Mouse (Mus musculus) lung, embryonic 14.5 days (tissue): Measurements from ENCODE around the gene Cnn3. TPM values are rescaled to one million over a fixed set of nuclear protein-coding genes. Genes with fewer than 3 reads are reported as not detected.

Experiments used
- ATAC-seq: fragments of 200-750 bp; cut with Nextera tagmentation; 2 replicates; pipeline ENCODE4 v1.8.0; 2017; ENCODE audit warnings: mild to moderate bottlenecking, moderate TSS enrichment, moderate library complexity; ENCODE audit not compliant: insufficient read depth
- DNase-seq: peaks from one replicate; pipeline ENCODE4 v3.0.0-alpha.2; 2015
- H3K27ac ChIP-seq: fragments of 300-500 bp; sonication (generic); 2 replicates; pipeline ENCODE4 v1.5.1; 2014; ENCODE audit warnings: low read depth, mild to moderate bottlenecking, moderate library complexity
- H3K27me3 ChIP-seq: fragments of 300-500 bp; sonication (generic); 2 replicates; pipeline ENCODE4 v1.6.1; 2014; ENCODE audit warnings: low read length, control low read depth; ENCODE audit not compliant: insufficient read depth
- H3K36me3 ChIP-seq: fragments of 300-500 bp; sonication (generic); 2 replicates; pipeline ENCODE4 v1.6.1; 2014; ENCODE audit warnings: control low read depth; ENCODE audit not compliant: insufficient read depth
- H3K4me1 ChIP-seq: fragments of 300-500 bp; sonication (generic); 2 replicates; pipeline ENCODE4 v1.6.1; 2014; ENCODE audit warnings: antibody characterized with exemption, control low read depth; ENCODE audit not compliant: insufficient read depth
- H3K4me2 ChIP-seq: fragments of 300-500 bp; sonication (generic); 2 replicates; pipeline ENCODE4 v1.6.1; 2014; ENCODE audit warnings: mild to moderate bottlenecking
- H3K4me3 ChIP-seq: fragments of 300-500 bp; sonication (generic); 2 replicates; pipeline ENCODE4 v1.5.1; 2014; ENCODE audit warnings: low read depth, low read length
- H3K9ac ChIP-seq: fragments of 300-500 bp; sonication (generic); 2 replicates; pipeline ENCODE4 v1.6.1; 2014
- H3K9me3 ChIP-seq: fragments of 300-500 bp; sonication (generic); 2 replicates; pipeline ENCODE4 v1.6.1; 2016; ENCODE audit warnings: low read depth, low read length, control low read depth
- CTCF ChIP-seq: IDR thresholded peaks from 2 replicates; pipeline ENCODE4 v1.5.1; 2016; ENCODE audit warnings: antibody characterized with exemption, low read depth
- WGBS: fragments of 180-500 bp; shearing (Covaris S2); extraction: QIAGEN DNeasy Blood & Tissue Kit; methylation state at CpG from one replicate; pipeline ENCODE4 v1.1.7; 2014; 5-methylcytosine and 5-hydroxymethylcytosine counted together
- polyA plus RNA-seq: library from polyadenylated mRNA; unstranded; fragments of >200 nt; fragmentation: Nextera tagmentation; extraction: Ambion mirVana; gene quantifications from 2 replicates; pipeline ENCODE4 v1.2.1, GENCODE M21; 2014

The Cnn3 gene
- polyA plus RNA-seq, 1 experiment from 2014 or later = 671 TPM

DNA sequence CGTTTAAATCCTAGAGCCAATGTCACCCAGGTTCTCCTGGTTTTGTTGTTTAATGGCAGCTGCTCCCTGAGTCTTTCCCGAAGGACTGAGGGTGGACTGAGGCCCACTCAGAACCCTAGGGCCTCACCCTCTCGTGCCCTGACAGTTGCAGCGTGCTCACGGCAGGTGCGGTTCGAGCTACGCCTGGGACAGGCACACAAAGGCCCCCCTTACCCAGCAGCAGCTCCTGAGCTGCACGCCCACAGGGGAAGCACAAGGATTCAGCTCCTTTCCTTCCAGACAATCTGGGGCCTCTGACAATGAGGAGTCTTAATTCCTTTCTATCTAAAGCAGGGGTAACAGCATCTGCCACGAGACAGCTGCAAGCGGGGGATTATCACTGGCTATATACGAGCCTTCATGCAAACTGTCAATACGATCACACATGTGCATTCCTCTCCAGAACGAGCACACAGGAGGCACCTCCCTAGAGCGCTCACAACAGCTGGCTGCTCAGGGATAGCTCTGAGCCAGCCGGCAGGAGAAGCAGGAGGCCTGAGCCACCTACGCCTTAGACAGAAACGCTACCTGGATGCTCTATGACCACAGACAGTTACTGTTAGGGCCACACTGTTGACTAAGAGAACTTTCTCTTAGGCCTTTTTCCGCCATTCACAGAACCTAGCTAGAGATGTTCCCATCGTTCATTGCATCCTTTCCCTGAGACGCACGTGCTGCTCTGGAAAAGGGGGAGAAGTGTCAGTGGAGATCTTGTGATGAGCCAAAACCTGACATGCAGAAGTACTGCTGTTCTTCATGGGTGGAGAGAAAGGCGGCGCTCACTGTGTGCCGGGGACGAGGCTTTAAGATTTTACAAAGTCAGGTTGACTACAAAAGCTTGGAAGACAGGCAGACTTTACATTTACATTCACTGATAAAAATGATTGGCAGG is 54.0 kb downstream of the Cnn3 start:
- Histone ChIP-seq H3K4me1 (no peaks in the 10 kb centered on the region; the same call in 1 of the 2 replicates), H3K27me3 (no peaks in the 10 kb centered on the region), H3K36me3 (no peaks in the 10 kb centered on the region), H3K9me3 (no peaks in the 10 kb centered on the region), H3K9ac (no peak overlapping the region), H3K4me2 (no peak overlapping the region), H3K4me3 (no peak overlapping the region), H3K27ac (no peak overlapping the region)
- TF ChIP-seq CTCF = no peak
- ATAC-seq (no peak), DNase-seq (no peak)
- 47% methylated on average over 26 of the region's 26 CpGs for WGBS

DNA sequence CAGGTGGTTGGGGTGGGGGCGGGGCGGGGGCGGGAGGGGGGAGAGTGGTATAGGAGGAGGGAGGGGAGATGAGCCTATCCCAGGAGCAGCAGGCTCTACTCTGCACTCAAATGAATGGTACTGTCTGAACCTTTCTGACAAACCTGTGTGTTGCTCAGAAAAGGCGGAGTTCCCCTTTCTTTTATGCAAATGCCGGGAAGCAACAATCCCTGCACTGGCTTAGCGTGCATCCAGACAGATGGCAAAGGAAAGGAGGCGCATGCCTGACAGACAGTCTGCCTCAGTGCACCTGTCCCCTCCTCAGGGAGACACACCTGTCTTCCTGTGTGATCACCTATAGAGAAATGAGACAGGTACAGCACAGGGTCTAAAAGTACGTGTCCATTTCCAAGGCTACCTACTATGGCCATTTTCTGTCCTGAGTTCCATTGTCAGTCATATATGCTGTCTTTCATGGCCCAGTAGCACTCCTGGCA is 54.7 kb downstream of the Cnn3 start:
- TF ChIP-seq CTCF = no peak
- Histone ChIP-seq H3K27ac (no peak overlapping the region), H3K4me3 (no peak overlapping the region), H3K36me3 (no peaks in the 10 kb centered on the region), H3K4me2 (no peak overlapping the region), H3K4me1 (no peaks in the 10 kb centered on the region; the same call in 1 of the 2 replicates), H3K9ac (no peak overlapping the region), H3K27me3 (no peaks in the 10 kb centered on the region), H3K9me3 (no peaks in the 10 kb centered on the region)
- WGBS = 48% methylated on average over 8 of the region's 8 CpGs
- no peak for ATAC-seq
- DNase-seq = no peak

DNA sequence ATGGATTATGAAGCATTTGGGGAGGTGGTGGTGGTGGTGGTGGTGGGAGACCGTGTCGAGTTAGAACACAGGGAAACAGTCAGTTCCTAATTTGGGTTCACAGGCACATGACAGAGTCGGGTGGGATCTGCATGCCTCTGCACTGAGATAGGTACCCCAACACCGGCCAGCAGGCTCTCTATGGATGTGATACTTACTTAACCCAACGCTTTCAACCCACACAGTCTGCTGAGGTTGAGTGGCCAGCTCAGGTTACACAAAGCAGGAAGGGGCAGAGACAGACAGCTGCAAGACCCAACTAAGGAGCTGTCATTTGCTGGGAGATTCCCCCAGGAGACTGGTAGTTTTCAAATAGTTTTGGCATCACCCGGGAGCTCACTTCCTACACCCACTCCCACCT is 55.3 kb downstream of the Cnn3 start:
- 25% methylated on average over 6 of the region's 6 CpGs for WGBS

DNA sequence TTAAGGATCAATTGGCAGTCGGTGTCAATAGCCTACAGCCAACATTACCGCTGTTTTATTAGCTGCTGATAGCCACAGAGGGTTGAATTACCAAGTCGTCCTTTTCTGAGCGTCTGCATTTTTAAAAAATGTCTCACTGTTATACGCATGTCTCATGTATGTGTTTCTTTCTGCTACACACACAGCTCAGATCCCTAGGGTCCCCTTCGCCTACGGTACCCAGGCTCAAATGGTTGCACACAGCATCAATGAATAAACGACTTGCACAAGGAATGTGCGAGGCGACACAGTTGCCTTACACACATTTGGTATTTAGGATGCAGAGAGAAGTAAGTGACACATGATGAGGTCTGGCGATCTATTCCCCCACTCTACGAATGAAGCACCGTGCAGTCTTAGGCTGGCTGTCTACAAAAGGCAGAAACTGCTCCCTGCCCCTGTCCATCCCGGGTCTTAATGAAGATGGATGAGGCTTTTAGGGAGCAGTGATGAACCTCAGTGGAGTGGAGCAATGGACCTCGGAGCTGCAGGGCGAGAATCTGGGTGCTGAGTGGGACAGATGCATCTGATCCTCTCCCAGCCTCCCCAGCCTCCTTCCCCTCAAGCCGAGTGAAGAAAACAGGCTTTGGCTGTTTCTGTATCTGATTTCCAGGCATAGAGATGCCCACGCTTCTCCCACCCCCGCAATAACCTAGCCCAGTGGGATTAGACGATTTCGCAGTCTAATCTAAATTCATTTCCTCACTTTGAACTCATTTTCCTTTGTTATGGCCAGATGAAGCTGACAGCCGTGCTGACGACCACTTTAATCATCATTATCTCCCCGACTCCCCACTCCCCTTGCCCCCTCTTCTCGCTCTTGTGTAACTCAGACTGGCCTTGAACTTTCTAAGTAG is 57.2 kb downstream of the Cnn3 start:
- no peak overlapping the region for H3K4me2 ChIP-seq
- no peak overlapping the region for H3K27ac ChIP-seq
- no peak for TF ChIP-seq CTCF
- peak; percentile 39; the same call in 1 of the 2 replicates for ATAC-seq
- H3K27me3 ChIP-seq = no peaks in the 10 kb centered on the region
- H3K4me3 ChIP-seq = no peak overlapping the region
- H3K9me3 ChIP-seq = no peaks in the 10 kb centered on the region
- H3K4me1 ChIP-seq = no peaks in the 10 kb centered on the region; the same call in 1 of the 2 replicates
- DNase-seq = no peak
- WGBS = 33% methylated on average over 25 of the region's 25 CpGs
- H3K9ac ChIP-seq = no peak overlapping the region; the same call in 1 of the 2 replicates
- H3K36me3 ChIP-seq = no peaks in the 10 kb centered on the region

More for the DNA sequence above, 55.3 kb downstream of the Cnn3 start:
- TF ChIP-seq CTCF = no peak
- DNase-seq (no peak), ATAC-seq (peak; percentile 44; the same call in 1 of the 2 replicates)
- H3K4me1 ChIP-seq = no peaks in the 10 kb centered on the region; the same call in 1 of the 2 replicates
- no peak overlapping the region for H3K27ac ChIP-seq
- H3K9me3 ChIP-seq = no peaks in the 10 kb centered on the region
- no peak overlapping the region for H3K4me2 ChIP-seq
- H3K9ac ChIP-seq = no peak overlapping the region
- H3K4me3 ChIP-seq = no peak overlapping the region
- no peaks in the 10 kb centered on the region for H3K36me3 ChIP-seq
- no peaks in the 10 kb centered on the region for H3K27me3 ChIP-seq

DNA sequence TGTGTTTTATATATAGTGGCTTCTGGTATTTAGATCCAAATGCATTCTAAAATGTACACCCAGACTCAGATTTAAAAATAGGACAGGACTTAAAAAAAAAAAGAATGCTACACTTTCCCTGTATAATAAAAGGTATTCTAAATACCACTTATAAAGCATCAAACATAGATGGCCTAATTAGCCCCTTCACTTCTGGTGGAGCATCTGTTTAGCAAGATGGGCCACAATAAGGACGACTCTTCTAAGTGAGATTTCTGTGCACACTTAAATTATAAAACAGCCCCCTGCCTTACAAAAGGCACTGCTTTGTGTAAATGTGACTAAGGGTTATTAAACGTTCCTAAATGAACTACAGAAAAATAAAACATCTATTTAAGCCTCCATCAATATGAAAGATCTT is 58.9 kb downstream of the Cnn3 start:
- Histone ChIP-seq H3K27me3 (no peaks in the 10 kb centered on the region), H3K9me3 (no peaks in the 10 kb centered on the region), H3K36me3 (no peaks in the 10 kb centered on the region), H3K4me1 (no peaks in the 10 kb centered on the region; the same call in 1 of the 2 replicates), H3K4me3 (no peak overlapping the region), H3K4me2 (no peak overlapping the region), H3K9ac (no peak overlapping the region), H3K27ac (no peak overlapping the region)
- 73% methylated on average over 2 of the region's 2 CpGs for WGBS
- TF ChIP-seq CTCF = no peak
- DNase-seq = no peak
- no peak for ATAC-seq

DNA sequence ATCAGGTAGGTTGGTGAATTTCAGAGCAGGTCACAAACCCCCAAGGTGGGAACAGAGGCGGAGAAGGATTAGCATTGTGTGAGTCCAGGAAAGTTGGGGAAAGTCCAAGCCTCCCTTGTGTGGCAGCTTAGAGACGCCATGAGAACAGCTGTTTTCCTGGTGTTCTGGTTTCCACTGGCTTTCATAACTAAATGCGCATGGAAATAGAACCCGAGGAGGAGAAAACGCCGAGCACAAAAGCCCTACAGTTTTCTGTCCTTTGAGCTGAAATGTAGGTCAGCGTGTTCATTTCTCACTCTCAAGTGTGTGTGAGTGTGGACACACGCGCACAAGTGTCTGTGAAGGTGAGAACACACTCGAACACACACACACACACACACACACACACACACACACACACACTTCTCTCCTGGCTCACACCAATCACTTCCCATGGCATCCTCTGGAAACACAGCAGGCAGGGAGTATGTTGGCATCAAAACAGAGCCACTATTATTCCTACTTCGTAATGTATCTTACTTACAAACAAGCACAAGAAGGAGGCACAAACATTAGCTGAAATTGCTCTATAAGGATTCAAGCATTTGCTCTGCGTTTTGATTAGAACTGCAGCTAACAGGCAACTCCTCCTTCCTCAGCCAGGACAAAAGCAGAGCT is 63.3 kb downstream of the Cnn3 start:
- no peak overlapping the region for H3K9ac ChIP-seq
- no peaks in the 10 kb centered on the region for H3K9me3 ChIP-seq
- ATAC-seq = no peak
- no peak overlapping the region for H3K4me2 ChIP-seq
- no peaks in the 10 kb centered on the region for H3K4me1 ChIP-seq
- no peak overlapping the region for H3K4me3 ChIP-seq
- no peak overlapping the region for H3K27ac ChIP-seq
- no peaks in the 10 kb centered on the region for H3K27me3 ChIP-seq
- no peak for DNase-seq
- H3K36me3 ChIP-seq = no peaks in the 10 kb centered on the region
- TF ChIP-seq CTCF = no peak
- 57% methylated on average over 12 of the region's 12 CpGs for WGBS
